Mouse (Mus musculus): ENCODE measurements around the gene Ptpro.

DNA sequence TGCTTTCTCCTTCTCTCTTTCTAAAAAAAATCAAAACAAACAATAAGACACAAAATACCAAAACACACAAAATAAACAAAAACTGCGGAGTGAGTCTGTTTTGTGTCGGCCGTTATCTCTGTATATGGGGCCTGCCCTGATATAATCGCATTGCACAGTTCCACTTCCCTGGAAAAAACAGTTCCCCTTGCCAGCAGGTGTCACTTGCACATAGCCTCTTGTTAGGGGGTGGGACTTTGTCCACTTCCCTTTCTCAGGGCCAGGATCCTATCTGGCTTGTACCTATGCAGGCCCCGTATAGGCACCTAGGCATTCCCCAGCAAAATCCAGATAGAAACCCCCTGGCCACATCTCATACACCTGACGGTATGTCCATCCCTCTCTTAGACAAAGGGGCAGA lies 121.8 kb downstream of the Ptpro start:
- TF ChIP-seq CTCF (IDR thresholded peaks at IDR 0.05; ENCODE audit: extremely low read depth, insufficient read depth, low read length) (no peak), POLR2A (IDR thresholded peaks at IDR 0.05; ENCODE audit: extremely low read depth, insufficient read depth, low read length) (no peak)

All from cortical plate, adult 2 months (tissue).